ENCODE assay signal across 28 mouse cellular contexts in the genomic region with DNA sequence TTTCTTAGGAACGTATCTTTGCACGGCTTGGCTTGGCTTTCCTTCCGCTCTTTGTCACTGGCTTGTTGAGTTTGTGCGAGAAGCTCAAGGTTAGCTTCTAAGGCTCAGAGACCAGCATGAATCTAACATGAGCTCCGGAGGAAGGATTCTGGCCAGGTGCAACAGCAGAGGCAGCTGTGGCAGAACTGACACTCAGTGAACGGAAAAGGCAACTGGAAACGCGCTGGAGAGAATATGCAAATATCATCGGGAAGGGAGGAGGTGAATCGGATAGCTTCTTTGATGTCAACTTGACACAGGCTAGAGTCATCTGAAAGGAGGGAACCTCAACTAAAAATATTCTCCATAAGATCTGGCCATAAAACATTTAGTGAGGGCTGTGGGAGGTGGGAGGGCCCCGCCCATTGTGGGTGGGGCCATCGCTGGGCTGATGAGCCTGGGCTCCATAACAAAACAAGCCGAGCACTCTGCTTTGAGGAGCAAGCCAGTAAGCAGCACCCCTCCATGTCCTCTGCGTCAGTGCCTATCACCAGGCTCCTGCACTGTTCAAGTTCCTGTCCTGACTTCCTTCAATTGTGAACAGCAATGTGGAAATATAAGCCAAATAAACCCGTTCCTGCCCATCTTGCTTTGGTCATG. TPM values are rescaled to one million over a fixed set of nuclear protein-coding genes. Genes with fewer than 3 reads are reported as not detected.
"Had no signal": no experiment of that assay in that cellular context is flagged by ENCODE, and none has a peak within 500 bp of the region (broad histone marks: within the 10 kb centered on the region; RNA-seq: fewer than 3 reads in every experiment).

No protein-coding gene starts in this region.

- ATAC-seq: hindbrain, embryonic 16.5 days; inflammation-experienced regulatory T-cells, adult 6 months; intestine, embryonic 15.5 days; intestine, postnatal 0 days had no signal

- H3K9ac ChIP-seq: heart, embryonic 13.5 days; heart, embryonic 15.5 days; hindbrain, embryonic 14.5 days; intestine, embryonic 15.5 days; limb, embryonic 12.5 days; liver, embryonic 13.5 days; liver, embryonic 15.5 days had no signal

- H3K9me3 ChIP-seq: heart, embryonic 13.5 days; heart, embryonic 15.5 days; intestine, embryonic 15.5 days; limb, embryonic 10.5 days; limb, embryonic 12.5 days; liver, embryonic 13.5 days; liver, embryonic 15.5 days had no signal

- H3K4me3 ChIP-seq: heart, adult 2 months; heart, embryonic 13.5 days; heart, embryonic 15.5 days; intestine, embryonic 15.5 days; limb, embryonic 10.5 days; limb, embryonic 12.5 days; liver, embryonic 13.5 days; liver, embryonic 15.5 days had no signal

- H3K36me3 ChIP-seq: heart, embryonic 13.5 days; heart, embryonic 15.5 days; intestine, embryonic 15.5 days; limb, embryonic 10.5 days; limb, embryonic 12.5 days; liver, embryonic 13.5 days; liver, embryonic 15.5 days had no signal

- H3K4me1 ChIP-seq: heart, embryonic 13.5 days; heart, embryonic 15.5 days; intestine, embryonic 15.5 days; limb, embryonic 10.5 days; limb, embryonic 12.5 days; liver, embryonic 13.5 days; liver, embryonic 15.5 days had no signal

- DNase-seq: gastrocnemius, postnatal 14 days; gastrocnemius, postnatal 36 days; heart, adult 11 months; heart, adult 2 months; heart, postnatal 14 days; heart, postnatal 36 days; kidney, adult 18-20 months; kidney, adult 8-10 months; kidney, postnatal 14 days; kidney, postnatal 36 days; layer of hippocampus, adult 9-11 months; layer of hippocampus, postnatal 36 days; liver; liver, embryonic 13.5 days had no signal

- H3K27ac ChIP-seq: heart, adult 2 months; heart, embryonic 13.5 days; heart, embryonic 15.5 days; hindbrain, embryonic 14.5 days; intestine, embryonic 15.5 days; kidney, postnatal 0 days; limb, embryonic 10.5 days; limb, embryonic 12.5 days; liver, embryonic 13.5 days; liver, embryonic 15.5 days had no signal

- H3K27me3 ChIP-seq: heart, embryonic 13.5 days; heart, embryonic 15.5 days; intestine, embryonic 15.5 days; limb, embryonic 12.5 days; liver, embryonic 15.5 days had no signal

- H3K4me2 ChIP-seq: heart, embryonic 11.5 days; heart, embryonic 13.5 days; heart, embryonic 15.5 days; hindbrain, embryonic 14.5 days; intestine, embryonic 15.5 days; limb, embryonic 12.5 days; liver, embryonic 11.5 days; liver, embryonic 13.5 days; liver, embryonic 15.5 days had no signal

RNA-seq across cellular contexts. Expression of gene Cks2, which starts 13.6 kb away (rescaled TPM):
- total RNA-seq: gastrocnemius, adult 18-20 months had no signal
